Mouse (Mus musculus): ENCODE measurements around the gene Med16. TPM values are rescaled to one million over a fixed set of nuclear protein-coding genes. Genes with fewer than 3 reads are reported as not detected.
A peak's percentile ranks its signal among the peaks of the same experiment; 100 is the strongest.

The Med16 gene
- total and polyA plus RNA-seq, 3 experiments, result 10.2 to 22.8 (median 12.1) TPM

- TF ChIP-seq HCFC1 (IDR thresholded peaks at IDR 0.05; ENCODE audit: low read depth, low read length) (no peak), E2F4 (IDR thresholded peaks at IDR 0.05; ENCODE audit: insufficient replicate concordance, low read depth, low read length) (no peak), BHLHE40 (IDR thresholded peaks at IDR 0.05; ENCODE audit: low read depth, low read length) (no peak), POLR2A (IDR thresholded peaks at IDR 0.05; ENCODE audit: low read depth, low read length) (no peak; the same call in 1 of the 2 replicates), CHD2 (IDR thresholded peaks at IDR 0.05; ENCODE audit: low read length) (no peak), MYC (IDR thresholded peaks at IDR 0.05; ENCODE audit: low read depth, low read length) (no peak), PAX5 (IDR thresholded peaks at IDR 0.05; ENCODE audit: low read length) (no peak), ZMIZ1 (IDR thresholded peaks at IDR 0.05; ENCODE audit: low read depth, low read length) (no peak), USF2 (conservative IDR thresholded peaks at IDR 0.05; ENCODE audit: low read depth, low read length) (no peak), ETS1 (conservative IDR thresholded peaks at IDR 0.05; ENCODE audit: low read depth, low read length) (no peak), TBP (conservative IDR thresholded peaks at IDR 0.05; ENCODE audit: low read depth, low read length) (no peak), ZC3H11A (IDR thresholded peaks at IDR 0.05; ENCODE audit: low read depth, low read length) (0 out of 2 replicates have a peak, but pooled peaks have one; percentile 14), MXI1 (IDR thresholded peaks at IDR 0.05; ENCODE audit: low read depth, low read length) (no peak), CHD1 (IDR thresholded peaks at IDR 0.05; ENCODE audit: low read depth, low read length) (no peak), ZKSCAN1 (IDR thresholded peaks at IDR 0.05; ENCODE audit: borderline replicate concordance, low read depth, low read length) (no peak), KAT2A (IDR thresholded peaks at IDR 0.05; ENCODE audit: insufficient replicate concordance, low read length) (no peak), POLR2AphosphoS2 (IDR thresholded peaks at IDR 0.05; ENCODE audit: low read depth, low read length) (no peak; the same call in 1 of the 2 replicates), MEF2A (IDR thresholded peaks at IDR 0.05; ENCODE audit: borderline replicate concordance, low read depth, low read length) (peak; percentile 21; the same call in 1 of the 2 replicates), ELF1 (IDR thresholded peaks at IDR 0.05; ENCODE audit: low read depth, low read length) (no peak)
These were observed 45.2 kb upstream of the Med16 start (continued) for GRCm38 (mm10) chr10:79953946-79954345.

GRCm38 (mm10) chr10:79950661-79951060 lies 41.9 kb upstream of the Med16 start:
- peaks cover 66 to 83% of the 10 kb centered on the region in 2 experiments for H3K36me3 ChIP-seq (replicated peaks in 1 of 2; ENCODE audit: control insufficient read depth in 1 of 2, insufficient read depth in 1 of 2, low read length in 1 of 2)
- H3K9ac ChIP-seq (ENCODE audit: insufficient read depth, low read depth), result no peak overlapping the region
- dilution Hi-C loops (cut with MboI; ENCODE audit: extremely low pct_ligation_motif_present, extremely low pct_unique_long_range_greater_than_20kb, low sequenced_read_pairs), result no loop called here
- H3K4me1 ChIP-seq (ENCODE audit: control insufficient read depth in 1 of 2, insufficient read depth in 2 of 2), result peaks cover 25 to 64% of the 10 kb centered on the region in 2 experiments
- no peak overlapping the region for H3K4me3 ChIP-seq (replicated peaks in 1 of 3; ENCODE audit: low read depth in 2 of 3, low read length in 2 of 3, poor library complexity in 1 of 3)
- no peaks in the 10 kb centered on the region for H3K9me3 ChIP-seq (replicated peaks; ENCODE audit: low read length)
- TF ChIP-seq RAD21 (IDR thresholded peaks at IDR 0.05; ENCODE audit: low read depth, low read length) (no peak), POLR2AphosphoS2 (IDR thresholded peaks at IDR 0.05; ENCODE audit: low read depth, low read length) (no peak), BHLHE40 (IDR thresholded peaks at IDR 0.05; ENCODE audit: low read depth, low read length) (no peak), MYC (IDR thresholded peaks at IDR 0.05; ENCODE audit: low read depth, low read length) (no peak), SIN3A (IDR thresholded peaks at IDR 0.05; ENCODE audit: low read length) (no peak), POLR2A (IDR thresholded peaks at IDR 0.05; ENCODE audit: low read depth, low read length) (no peak), ELF1 (IDR thresholded peaks at IDR 0.05; ENCODE audit: low read depth, low read length) (no peak), E2F4 (IDR thresholded peaks at IDR 0.05; ENCODE audit: insufficient replicate concordance, low read depth, low read length) (no peak), IRF4 (IDR thresholded peaks at IDR 0.05; ENCODE audit: low read depth, low read length) (no peak), UBTF (IDR thresholded peaks at IDR 0.05; ENCODE audit: low read depth, low read length) (no peak), PAX5 (IDR thresholded peaks at IDR 0.05; ENCODE audit: low read length) (no peak), MAZ (IDR thresholded peaks at IDR 0.05; ENCODE audit: low read depth, low read length) (no peak), JUND (conservative IDR thresholded peaks at IDR 0.05; ENCODE audit: low read depth, low read length) (no peak)
- no peaks in the 10 kb centered on the region for H3K27me3 ChIP-seq (replicated peaks)
- H3K4me2 ChIP-seq (ENCODE audit: insufficient read depth, low read depth, poor library complexity, severe bottlenecking), result no peak overlapping the region
- in situ Hi-C loops (cut with MboI; ENCODE audit: low pct_ligation_motif_present, low pct_unique_long_range_greater_than_20kb, low sequenced_read_pairs), result no loop called here
- H3K27ac ChIP-seq (ENCODE audit: insufficient read depth, low read depth), result no peak overlapping the region
- no peak for DNase-seq (ENCODE audit: extremely low read depth)
- H3K79me2 ChIP-seq (replicated peaks; ENCODE audit: control insufficient read depth, extremely low read depth, insufficient read depth, poor library complexity, severe bottlenecking), result peaks cover 17% of the 10 kb centered on the region; the same call in 1 of the 2 replicates
